Comparison of ENCODE assay signal across 7 mouse cellular contexts in genomic region chr8:115095548-115095947, GRCm38 (mm10).
A peak's percentile ranks its signal among the peaks of the same experiment; 100 is the strongest.
DNase-seq lines count a peak whose midpoint lies in the region; ATAC-seq lines count a peak whose summit lies in the region.

No protein-coding gene starts in this region.

- H3K9ac ChIP-seq in hindbrain, embryonic 11.5 days (ENCODE audit: low read depth, low read length), result no peak overlapping the region
- no peak overlapping the region for H3K9ac ChIP-seq in hindbrain, embryonic 14.5 days
- H3K9ac ChIP-seq in lung, embryonic 16.5 days (ENCODE audit: low read length), result no peak overlapping the region

- 84% methylated on average over 4 of the region's 4 CpGs for WGBS in hindbrain, embryonic 11.5 days
- WGBS in hindbrain, embryonic 14.5 days, result 90% methylated on average over 4 of the region's 4 CpGs
- WGBS in lung, embryonic 16.5 days, result 76% methylated on average over 4 of the region's 4 CpGs

- H3K4me2 ChIP-seq in hindbrain, embryonic 11.5 days (replicated peaks; ENCODE audit: low read depth, low read length), result no peak overlapping the region
- no peak overlapping the region for H3K4me2 ChIP-seq in hindbrain, embryonic 14.5 days (replicated peaks)
- no peak overlapping the region for H3K4me2 ChIP-seq in lung, embryonic 16.5 days (ENCODE audit: low read depth, low read length)

- no peak overlapping the region for H3K27ac ChIP-seq in hindbrain, embryonic 11.5 days (ENCODE audit: low read depth, low read length)
- no peak overlapping the region for H3K27ac ChIP-seq in hindbrain, embryonic 14.5 days
- H3K27ac ChIP-seq in lung, embryonic 16.5 days (ENCODE audit: low read length), result no peak overlapping the region

- H3K4me1 ChIP-seq in hindbrain, embryonic 11.5 days (replicated peaks; ENCODE audit: control insufficient read depth, insufficient read depth, low read length), result no peaks in the 10 kb centered on the region
- no peaks in the 10 kb centered on the region for H3K4me1 ChIP-seq in hindbrain, embryonic 14.5 days (replicated peaks; ENCODE audit: control insufficient read depth, insufficient read depth, low read length)
- H3K4me1 ChIP-seq in lung, embryonic 16.5 days (replicated peaks; ENCODE audit: control insufficient read depth, insufficient read depth, low read length), result peaks cover 22% of the 10 kb centered on the region

- no peaks in the 10 kb centered on the region for H3K27me3 ChIP-seq in hindbrain, embryonic 11.5 days (ENCODE audit: control insufficient read depth, insufficient read depth, low read length)
- H3K27me3 ChIP-seq in hindbrain, embryonic 14.5 days (ENCODE audit: control insufficient read depth, insufficient read depth, low read length), result no peaks in the 10 kb centered on the region
- H3K27me3 ChIP-seq in lung, embryonic 16.5 days (ENCODE audit: control insufficient read depth, insufficient read depth, low read depth, low read length), result no peaks in the 10 kb centered on the region

- peak; percentile 26 for DNase-seq in hindbrain, embryonic 11.5 days (ENCODE audit: low spot score)
- no peak for DNase-seq in hindbrain, embryonic 14.5 days (ENCODE audit: low spot score)
- peak; percentile 3 to 6 for DNase-seq in urinary bladder, postnatal 36 days (ENCODE audit: low spot score in 2 of 2)
- no peak for DNase-seq in urinary bladder, adult 2 months (ENCODE audit: low spot score)
- peak; percentile 13 to 14 for DNase-seq in cerebellum, postnatal 36 days
- no peak for DNase-seq in adipocyte (ENCODE audit: low spot score)

- no peak overlapping the region for H3K4me3 ChIP-seq in hindbrain, embryonic 11.5 days (ENCODE audit: low read depth, low read length)
- H3K4me3 ChIP-seq in hindbrain, embryonic 14.5 days (replicated peaks; ENCODE audit: low read length), result no peak overlapping the region
- H3K4me3 ChIP-seq in lung, embryonic 16.5 days (ENCODE audit: low read length), result no peak overlapping the region

- no peaks in the 10 kb centered on the region for H3K9me3 ChIP-seq in hindbrain, embryonic 11.5 days (ENCODE audit: control insufficient read depth, low read length)
- H3K9me3 ChIP-seq in hindbrain, embryonic 14.5 days (ENCODE audit: control insufficient read depth, low read length), result no peaks in the 10 kb centered on the region
- no peaks in the 10 kb centered on the region for H3K9me3 ChIP-seq in lung, embryonic 16.5 days (ENCODE audit: control insufficient read depth, low read length)

- no peaks in the 10 kb centered on the region for H3K36me3 ChIP-seq in hindbrain, embryonic 11.5 days (ENCODE audit: control insufficient read depth, insufficient read depth, low read length)
- no peaks in the 10 kb centered on the region for H3K36me3 ChIP-seq in hindbrain, embryonic 14.5 days (replicated peaks; ENCODE audit: control insufficient read depth, insufficient read depth)
- no peaks in the 10 kb centered on the region for H3K36me3 ChIP-seq in lung, embryonic 16.5 days (ENCODE audit: control insufficient read depth, insufficient read depth, low read length)

- ATAC-seq in hindbrain, embryonic 11.5 days (ENCODE audit: low FRiP score), result no peak
- ATAC-seq in hindbrain, embryonic 14.5 days (ENCODE audit: low FRiP score), result no peak
- ATAC-seq in lung, embryonic 16.5 days (ENCODE audit: low read depth), result 0 out of 2 replicates have a peak, but pooled peaks have one; percentile 17

Comparison
In these comparisons a context has a peak if more than half of its experiments do, and no peak if none do; other contexts are left out.
1. DNase-seq: peak in hindbrain, embryonic 11.5 days (single experiment), urinary bladder, postnatal 36 days (2 of 2) and cerebellum, postnatal 36 days (2 of 2); none in hindbrain, embryonic 14.5 days (single experiment), urinary bladder, adult 2 months (single experiment) and adipocyte (single experiment).